Mouse (Mus musculus): ENCODE data around the gene Pknox1. TPM values are rescaled to one million over a fixed set of nuclear protein-coding genes. Genes with fewer than 3 reads are reported as not detected.
"Not testable (repeated sequence)": the region's sequence is repeated elsewhere in the genome, so short reads cannot be mapped to it uniquely, and the experiment has no call there.

Gene Pknox1
- polyA plus RNA-seq, 1 experiment, result 18.0 TPM

DNA sequence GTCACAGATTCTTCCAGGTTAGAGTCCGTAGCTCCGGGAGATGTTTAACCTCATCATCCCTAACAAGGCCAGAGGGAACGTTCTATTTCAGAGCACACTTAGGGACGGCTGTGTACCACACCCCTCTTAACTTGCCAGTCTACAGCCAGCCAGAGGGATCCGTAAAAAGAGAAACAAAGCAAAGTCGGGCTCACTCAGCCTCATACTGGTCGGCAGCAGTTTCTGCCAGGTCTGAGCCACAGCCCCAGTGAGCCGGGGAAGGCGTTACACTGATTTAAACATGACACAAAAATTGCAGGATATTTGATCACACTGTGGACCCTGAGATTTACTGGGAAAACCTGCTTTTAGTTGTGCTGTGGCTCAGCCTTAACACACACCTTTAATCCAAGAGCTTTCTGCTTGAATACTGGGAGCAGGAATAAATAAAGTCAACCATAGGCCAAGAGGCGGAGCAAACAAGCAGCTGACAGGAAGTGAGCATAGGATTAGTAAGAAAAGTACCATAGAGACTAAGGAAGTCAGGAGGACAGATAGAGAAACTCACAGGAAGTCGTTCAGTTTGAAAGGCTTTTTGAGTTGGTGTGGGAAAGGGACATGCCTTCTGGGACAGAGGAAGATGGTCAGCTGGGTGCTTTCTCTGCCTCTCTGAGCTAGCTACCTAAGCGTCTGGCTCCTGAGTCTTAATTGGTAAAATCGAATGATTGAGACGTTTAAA, 32.9 kb upstream of the Pknox1 start:
- Histone ChIP-seq H3K27ac (ENCODE audit: insufficient read depth, low read length) (no peak overlapping the region), H3K4me1 (ENCODE audit: control insufficient read depth, insufficient read depth, low read length) (peaks cover 11% of the 10 kb centered on the region)
- TF ChIP-seq CTCF (IDR thresholded peaks at IDR 0.05; ENCODE audit: extremely low read depth, insufficient read depth, low read length) (no peak), POLR2A (IDR thresholded peaks at IDR 0.05; ENCODE audit: extremely low read depth, insufficient read depth, low read length) (no peak)

DNA sequence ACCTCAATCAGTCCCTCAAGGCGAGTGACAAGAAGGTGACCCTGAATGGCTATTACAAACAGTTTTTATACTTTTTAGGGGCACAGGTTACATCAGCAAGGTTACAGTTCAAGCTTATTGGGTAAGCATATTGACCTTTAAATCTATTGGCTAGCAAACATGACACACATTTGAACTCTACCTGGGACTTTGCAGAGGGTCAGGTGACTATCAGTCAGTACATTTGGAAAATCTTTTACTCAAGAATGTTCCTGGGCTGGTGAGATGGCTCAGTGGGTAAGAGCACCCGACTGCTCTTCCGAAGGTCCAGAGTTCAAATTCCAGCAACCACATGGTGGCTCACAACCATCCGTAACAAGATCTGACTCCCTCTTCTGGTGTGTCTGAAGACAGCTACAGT, 32.2 kb upstream of the Pknox1 start:
- peaks cover 11% of the 10 kb centered on the region for H3K4me1 ChIP-seq (ENCODE audit: control insufficient read depth, insufficient read depth, low read length)
- not testable (repeated sequence) for H3K4me3 ChIP-seq (ENCODE audit: insufficient read depth, low read length)

More for the DNA sequence above, 32.9 kb upstream of the Pknox1 start:
- H3K4me3 ChIP-seq (ENCODE audit: insufficient read depth, low read length), result no peak overlapping the region

GRCm38 (mm10) chr17:31535358-31535757, 29.2 kb upstream of the Pknox1 start:
- Histone ChIP-seq H3K4me1 (ENCODE audit: control insufficient read depth, insufficient read depth, low read length) (peaks cover 11% of the 10 kb centered on the region), H3K4me3 (ENCODE audit: insufficient read depth, low read length) (no peak overlapping the region), H3K27ac (ENCODE audit: insufficient read depth, low read length) (no peak overlapping the region)
- TF ChIP-seq POLR2A (IDR thresholded peaks at IDR 0.05; ENCODE audit: extremely low read depth, insufficient read depth, low read length) (no peak), CTCF (IDR thresholded peaks at IDR 0.05; ENCODE audit: extremely low read depth, insufficient read depth, low read length) (no peak)

More for the DNA sequence above, 32.2 kb upstream of the Pknox1 start:
- not testable (repeated sequence) for H3K27ac ChIP-seq (ENCODE audit: insufficient read depth, low read length)

GRCm38 (mm10) chr17:31535871-31536629, 28.5 kb upstream of the Pknox1 start:
- no peak overlapping the region for H3K27ac ChIP-seq (ENCODE audit: insufficient read depth, low read length)
- TF ChIP-seq CTCF (IDR thresholded peaks at IDR 0.05; ENCODE audit: extremely low read depth, insufficient read depth, low read length) (no peak), POLR2A (IDR thresholded peaks at IDR 0.05; ENCODE audit: extremely low read depth, insufficient read depth, low read length) (no peak)
- H3K4me3 ChIP-seq (ENCODE audit: insufficient read depth, low read length), result no peak overlapping the region
- peaks cover 11% of the 10 kb centered on the region for H3K4me1 ChIP-seq (ENCODE audit: control insufficient read depth, insufficient read depth, low read length)

- no peak overlapping the region for H3K27ac ChIP-seq (ENCODE audit: insufficient read depth, low read length)
- peaks cover 10% of the 10 kb centered on the region for H3K4me1 ChIP-seq (ENCODE audit: control insufficient read depth, insufficient read depth, low read length)
- H3K4me3 ChIP-seq (ENCODE audit: insufficient read depth, low read length), result no peak overlapping the region
- TF ChIP-seq CTCF (IDR thresholded peaks at IDR 0.05; ENCODE audit: extremely low read depth, insufficient read depth, low read length) (no peak), POLR2A (IDR thresholded peaks at IDR 0.05; ENCODE audit: extremely low read depth, insufficient read depth, low read length) (no peak)
These were observed 24.4 kb upstream of the Pknox1 start for GRCm38 (mm10) chr17:31540101-31540500.

- no peak overlapping the region for H3K4me3 ChIP-seq (ENCODE audit: insufficient read depth, low read length)
- peaks cover 2% of the 10 kb centered on the region for H3K4me1 ChIP-seq (ENCODE audit: control insufficient read depth, insufficient read depth, low read length)
- TF ChIP-seq POLR2A (IDR thresholded peaks at IDR 0.05; ENCODE audit: extremely low read depth, insufficient read depth, low read length) (no peak), CTCF (IDR thresholded peaks at IDR 0.05; ENCODE audit: extremely low read depth, insufficient read depth, low read length) (no peak)
- no peak overlapping the region for H3K27ac ChIP-seq (ENCODE audit: insufficient read depth, low read length)
These were observed 23.6 kb upstream of the Pknox1 start for GRCm38 (mm10) chr17:31540809-31541459.

DNA sequence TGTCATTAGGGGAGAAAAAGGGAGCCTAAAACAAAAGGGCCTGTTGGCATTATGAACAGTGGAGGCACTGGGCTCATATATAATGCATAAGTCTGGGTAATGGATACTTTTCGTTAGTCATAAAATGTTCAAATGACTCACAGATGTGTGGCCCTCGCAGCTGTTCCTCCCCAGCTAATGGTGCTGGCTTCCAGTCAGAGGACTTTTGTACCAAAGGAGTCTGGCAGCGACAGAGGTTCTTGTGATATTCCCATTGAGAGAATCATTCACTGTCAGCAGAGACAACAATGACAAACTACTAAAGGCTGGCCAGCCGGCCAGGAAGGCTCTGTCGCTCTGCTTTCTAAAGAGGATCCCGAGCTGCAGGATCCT, 23.1 kb upstream of the Pknox1 start:
- TF ChIP-seq CTCF (IDR thresholded peaks at IDR 0.05; ENCODE audit: extremely low read depth, insufficient read depth, low read length) (no peak), POLR2A (IDR thresholded peaks at IDR 0.05; ENCODE audit: extremely low read depth, insufficient read depth, low read length) (no peak)

DNA sequence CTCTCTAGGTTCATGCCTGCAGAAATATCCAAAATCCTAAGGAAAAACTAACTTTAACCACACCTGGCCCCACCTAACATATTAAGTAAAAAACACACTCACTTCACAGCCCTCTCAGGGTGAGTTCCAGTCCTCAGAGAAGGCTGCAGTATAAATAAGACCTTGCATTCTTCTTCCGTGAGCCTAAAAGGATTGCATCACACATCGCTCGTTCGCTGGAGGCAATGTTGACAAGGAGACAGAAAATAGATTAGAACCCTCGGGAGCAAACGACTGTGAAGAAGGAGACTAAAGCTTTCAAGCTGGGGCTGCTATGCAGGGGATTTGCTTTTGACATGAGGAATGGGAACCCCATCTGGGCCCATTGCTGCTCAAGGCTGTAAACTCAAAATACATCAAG, 21.0 kb upstream of the Pknox1 start:
- TF ChIP-seq CTCF (IDR thresholded peaks at IDR 0.05; ENCODE audit: extremely low read depth, insufficient read depth, low read length), result no peak
- TF ChIP-seq POLR2A (IDR thresholded peaks at IDR 0.05; ENCODE audit: extremely low read depth, insufficient read depth, low read length), result no peak
- Histone ChIP-seq H3K27ac (ENCODE audit: insufficient read depth, low read length) (no peak overlapping the region), H3K4me1 (ENCODE audit: control insufficient read depth, insufficient read depth, low read length) (no peaks in the 10 kb centered on the region), H3K4me3 (ENCODE audit: insufficient read depth, low read length) (no peak overlapping the region)

More for the DNA sequence above, 23.1 kb upstream of the Pknox1 start:
- H3K4me3 ChIP-seq (ENCODE audit: insufficient read depth, low read length), result no peak overlapping the region
- no peaks in the 10 kb centered on the region for H3K4me1 ChIP-seq (ENCODE audit: control insufficient read depth, insufficient read depth, low read length)
- no peak overlapping the region for H3K27ac ChIP-seq (ENCODE audit: insufficient read depth, low read length)

GRCm38 (mm10) chr17:31546444-31547196, 17.9 kb upstream of the Pknox1 start:
- Histone ChIP-seq H3K4me3 (ENCODE audit: insufficient read depth, low read length) (no peak overlapping the region), H3K4me1 (ENCODE audit: control insufficient read depth, insufficient read depth, low read length) (no peaks in the 10 kb centered on the region), H3K27ac (ENCODE audit: insufficient read depth, low read length) (no peak overlapping the region)
- TF ChIP-seq CTCF (IDR thresholded peaks at IDR 0.05; ENCODE audit: extremely low read depth, insufficient read depth, low read length) (no peak), POLR2A (IDR thresholded peaks at IDR 0.05; ENCODE audit: extremely low read depth, insufficient read depth, low read length) (no peak)

All from cortical plate, adult 2 months (tissue).